Mouse (Mus musculus) ES-E14 (cell line): ENCODE measurements around the gene Tada3.

ENCODE experiments used
- CHD2 ChIP-seq: IDR thresholded peaks from 2 replicates; pipeline ENCODE4 v1.6.1; 2014; ENCODE audit warnings: mild to moderate bottlenecking, low read depth, low read length, inconsistent platforms
- HCFC1 ChIP-seq: IDR thresholded peaks from 2 replicates; pipeline ENCODE4 v1.6.1; 2012; ENCODE audit warnings: low read length, inconsistent platforms, borderline replicate concordance; ENCODE audit not compliant: insufficient read depth
- MAFK ChIP-seq: IDR thresholded peaks from 2 replicates; pipeline ENCODE4 v1.6.1; 2014; ENCODE audit warnings: mild to moderate bottlenecking, low read depth, low read length, inconsistent platforms; ENCODE audit not compliant: insufficient read depth
- ZC3H11A ChIP-seq: IDR thresholded peaks from 2 replicates; pipeline ENCODE4 v1.6.1; 2012; ENCODE audit warnings: low read depth, mild to moderate bottlenecking, inconsistent platforms, low read length, borderline replicate concordance
- ZNF384 ChIP-seq: IDR thresholded peaks from 2 replicates; pipeline ENCODE4 v1.6.1; 2012; ENCODE audit warnings: low read depth, low read length, inconsistent platforms

DNA sequence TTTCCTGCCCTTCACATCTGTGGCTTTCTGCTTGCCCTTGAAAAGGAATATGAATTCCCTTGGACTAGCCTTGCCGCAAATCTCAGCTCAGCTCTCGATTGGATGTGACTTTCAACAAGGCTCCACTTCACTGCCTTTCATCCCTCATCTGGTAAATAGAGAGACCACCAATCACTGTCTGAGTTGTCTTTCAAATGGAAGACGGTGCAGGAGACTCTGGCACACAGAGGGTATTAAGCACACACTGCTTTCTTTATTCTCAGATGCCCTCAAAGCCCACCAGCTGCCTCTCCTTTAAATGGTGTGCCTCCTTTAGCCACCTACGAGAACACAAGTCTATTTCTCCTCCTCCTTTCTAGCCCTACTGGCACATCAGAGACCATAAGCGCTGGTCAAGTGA lies 9.1 kb downstream of the Tada3 start:
- TF ChIP-seq CHD2 (no peak), MAFK (no peak), ZC3H11A (no peak), ZNF384 (no peak), HCFC1 (no peak)
